Mouse (Mus musculus) bone marrow, adult 2 months (tissue): ENCODE results near the gene Vmn2r12. TPM values are rescaled to one million over a fixed set of nuclear protein-coding genes. Genes with fewer than 3 reads are reported as not detected.
"Not testable (repeated sequence)": the region's sequence is repeated elsewhere in the genome, so short reads cannot be mapped to it uniquely, and the experiment has no call there.

Source experiments
- H3K27ac ChIP-seq: fragments of 200-500 bp; 2 replicates; pipeline ENCODE4 v1.5.1; 2012; ENCODE audit warnings: low read depth, mild to moderate bottlenecking, control low read depth, inconsistent platforms, low read length; ENCODE audit not compliant: control insufficient read depth, poor library complexity, insufficient read depth
- H3K4me1 ChIP-seq: fragments of 200-500 bp; 2 replicates; pipeline ENCODE4 v1.6.1; 2011; ENCODE audit warnings: low read length; ENCODE audit not compliant: control insufficient read depth, insufficient read depth
- H3K4me3 ChIP-seq: fragments of 200-500 bp; replicated peaks from 2 replicates; pipeline ENCODE3; 2011; ENCODE audit warnings: mild to moderate bottlenecking, low read depth, low read length, control low read depth; ENCODE audit not compliant: control insufficient read depth
- CTCF ChIP-seq: fragments of 200-500 bp; IDR thresholded peaks from 2 replicates; pipeline ENCODE4 v1.5.1; 2011; ENCODE audit warnings: low read length, control low read depth; ENCODE audit not compliant: control insufficient read depth, insufficient read depth
- POLR2A ChIP-seq: fragments of 200-500 bp; IDR thresholded peaks from 2 replicates; pipeline ENCODE4 v1.6.1; 2011; ENCODE audit warnings: low read depth, mild to moderate bottlenecking, control low read depth, low read length, borderline replicate concordance; ENCODE audit not compliant: control insufficient read depth
- WGBS: fragments of 180-500 bp; shearing (Covaris S2); methylation state at CpG from one replicate; pipeline ENCODE4 v1.1.7; 2018; 5-methylcytosine and 5-hydroxymethylcytosine counted together
- polyA plus RNA-seq: library from polyadenylated mRNA; stranded (reverse); fragments of >200 nt; gene quantifications from 2 replicates; pipeline ENCODE4 v1.2.4, GENCODE M21; 2011; ENCODE audit warnings: low replicate concordance; ENCODE audit not compliant: missing spikeins, insufficient read depth, insufficient read length

Vmn2r12 gene
- polyA plus RNA-seq = not detected in 2 replicates

GRCm38 (mm10) chr5:109097850-109098249, at the start of gene Vmn2r12:
TSS of gene Vmn2r12 (minus strand) at chr5:109097950.
- not testable (repeated sequence) for H3K4me3 ChIP-seq, H3K27ac ChIP-seq, H3K4me1 ChIP-seq
- 74% methylated on average over 5 of the region's 5 CpGs for WGBS

- Histone ChIP-seq H3K4me1 (no peaks in the 10 kb centered on the region), H3K4me3 (no peak overlapping the region), H3K27ac (no peak overlapping the region)
- 70% methylated on average over 2 of the region's 2 CpGs for WGBS
- TF ChIP-seq CTCF (no peak), POLR2A (no peak)
These were observed 41.8 kb upstream of the Vmn2r12 start for GRCm38 (mm10) chr5:109139546-109139945.

GRCm38 (mm10) chr5:109136731-109137130, 39.0 kb upstream of the Vmn2r12 start:
- 66% methylated on average over 2 of the region's 2 CpGs for WGBS
- Histone ChIP-seq H3K4me1 (no peaks in the 10 kb centered on the region), H3K27ac (no peak overlapping the region), H3K4me3 (no peak overlapping the region)
- TF ChIP-seq POLR2A (no peak), CTCF (no peak)

- not testable (repeated sequence) for H3K27ac ChIP-seq, H3K4me1 ChIP-seq, H3K4me3 ChIP-seq
- 72% methylated on average over 3 of the region's 3 CpGs for WGBS
These were observed 1.3 kb downstream of the Vmn2r12 start for GRCm38 (mm10) chr5:109096482-109096881.

GRCm38 (mm10) chr5:109072016-109072415, 25.7 kb downstream of the Vmn2r12 start:
- not testable (repeated sequence) for H3K4me1 ChIP-seq, H3K4me3 ChIP-seq, H3K27ac ChIP-seq
- 42% methylated on average over 4 of the region's 4 CpGs for WGBS

GRCm38 (mm10) chr5:109059469-109059868, 38.3 kb downstream of the Vmn2r12 start, which contains the start of gene Vmn2r11:
TSS of gene Vmn2r11 (minus strand) at chr5:109059569.
- H3K27ac ChIP-seq, H3K4me1 ChIP-seq, H3K4me3 ChIP-seq: not testable (repeated sequence)
- 78% methylated on average over 3 of the region's 3 CpGs for WGBS

- Histone ChIP-seq H3K4me3 (no peak overlapping the region), H3K4me1 (no peaks in the 10 kb centered on the region), H3K27ac (no peak overlapping the region)
- WGBS = 76% methylated on average over 1 of the region's 1 CpGs
- TF ChIP-seq POLR2A = no peak
- no peak for TF ChIP-seq CTCF
These were observed 42.5 kb downstream of the Vmn2r12 start for GRCm38 (mm10) chr5:109055286-109055685.

Other genes starting within 250 kb of the Vmn2r12 start
- gene Vmn2r9, start 245.3 kb downstream of the Vmn2r12 start, polyA plus RNA-seq = not detected in 2 replicates
- gene Vmn2r10, start 91.4 kb downstream of the Vmn2r12 start, polyA plus RNA-seq = not detected in 2 replicates
- not detected in 2 replicates for gene Vmn2r11, start 38.4 kb downstream of the Vmn2r12 start, polyA plus RNA-seq
- 0.29 TPM in 1 of 2 replicates, not detected in the other for gene Vmn2r13, start 94.2 kb upstream of the Vmn2r12 start, polyA plus RNA-seq
- not detected in 2 replicates for gene Vmn2r14, start 126.8 kb upstream of the Vmn2r12 start, polyA plus RNA-seq
- gene Vmn2r15, start 199.7 kb upstream of the Vmn2r12 start, polyA plus RNA-seq = not detected in 2 replicates
- not detected in 2 replicates for gene Vmn2r16, start 232.2 kb upstream of the Vmn2r12 start, polyA plus RNA-seq